Mouse (Mus musculus) brain, embryonic 14.5 days (tissue): ENCODE data around the gene Dlg1.

ENCODE experiments used
- CTCF ChIP-seq: fragments of 200-500 bp; IDR thresholded peaks from 2 replicates; pipeline ENCODE4 v1.5.1; 2012; ENCODE audit warnings: inconsistent platforms, mild to moderate bottlenecking, moderate library complexity, borderline replicate concordance; ENCODE audit not compliant: insufficient read depth, insufficient read length; ENCODE audit errors: extremely low read depth
- POLR2A ChIP-seq: fragments of 200-500 bp; IDR thresholded peaks from 2 replicates; pipeline ENCODE4 v1.6.1; 2012; ENCODE audit warnings: mild to moderate bottlenecking, inconsistent platforms, borderline replicate concordance; ENCODE audit not compliant: poor library complexity, insufficient read depth, insufficient read length, severe bottlenecking; ENCODE audit errors: extremely low read depth

GRCm38 (mm10) chr16:31890907-31891306 is 227.7 kb downstream of the Dlg1 start:
- TF ChIP-seq CTCF (no peak), POLR2A (no peak)
